Mouse (Mus musculus): ENCODE measurements around the gene H2-Ke6. TPM values are rescaled to one million over a fixed set of nuclear protein-coding genes. Genes with fewer than 3 reads are reported as not detected.
A peak's percentile ranks its signal among the peaks of the same experiment; 100 is the strongest.
"Not testable (repeated sequence)": the region's sequence is repeated elsewhere in the genome, so short reads cannot be mapped to it uniquely, and the experiment has no call there.

Gene H2-Ke6
- total RNA-seq, 2 experiments from 2014 or later, result 60.4 to 61.7 TPM

GRCm38 (mm10) chr17:34030861-34031326 is 3.0 kb upstream of the H2-Ke6 start:
- DNase-seq (ENCODE audit: low spot score in 2 of 2), result peak in 1 of 2 experiments; percentile 37

GRCm38 (mm10) chr17:34029890-34030595 is 2.2 kb upstream of the H2-Ke6 start:
- DNase-seq (ENCODE audit: low spot score in 2 of 2), result no peak

GRCm38 (mm10) chr17:34029150-34029889 is 1.5 kb upstream of the H2-Ke6 start:
- no peak for DNase-seq (ENCODE audit: low spot score in 2 of 2)

- no peak for DNase-seq (ENCODE audit: low spot score in 2 of 2)
Observed at GRCm38 (mm10) chr17:34028501-34029149, 765 bp upstream of the H2-Ke6 start.

GRCm38 (mm10) chr17:34026917-34027655 is 774 bp downstream of the H2-Ke6 start:
- peak in 1 of 2 experiments; percentile 18 for DNase-seq (ENCODE audit: low spot score in 2 of 2)

GRCm38 (mm10) chr17:34026221-34026620 is 1.6 kb downstream of the H2-Ke6 start:
- DNase-seq (ENCODE audit: low spot score in 2 of 2), result no peak

GRCm38 (mm10) chr17:34025756-34026151 is 2.1 kb downstream of the H2-Ke6 start:
- peak in 1 of 2 experiments; percentile 23 for DNase-seq (ENCODE audit: low spot score in 2 of 2)

- DNase-seq (ENCODE audit: low spot score in 2 of 2), result peak in 1 of 2 experiments; percentile 68
Observed at GRCm38 (mm10) chr17:34024861-34025755, 2.8 kb downstream of the H2-Ke6 start.

GRCm38 (mm10) chr17:34024317-34024821 is 3.5 kb downstream of the H2-Ke6 start, which contains the start of gene Ring1:
TSS of gene Ring1 (minus strand) at chr17:34024680.
- DNase-seq (ENCODE audit: low spot score in 2 of 2), result peak; percentile 74 to 86

- no peak for DNase-seq (ENCODE audit: low spot score in 2 of 2)
Observed at GRCm38 (mm10) chr17:34023678-34024077, 4.2 kb downstream of the H2-Ke6 start.

- DNase-seq (ENCODE audit: low spot score in 2 of 2), result peak in 1 of 2 experiments; percentile 17
Observed at GRCm38 (mm10) chr17:34022987-34023386, 4.9 kb downstream of the H2-Ke6 start.

- DNase-seq (ENCODE audit: low spot score in 2 of 2), result no peak
Observed at GRCm38 (mm10) chr17:34022414-34022783, 5.5 kb downstream of the H2-Ke6 start.

GRCm38 (mm10) chr17:34021539-34022413 is 6.1 kb downstream of the H2-Ke6 start:
- DNase-seq (ENCODE audit: low spot score in 2 of 2), result peak in 1 of 2 experiments; percentile 20

GRCm38 (mm10) chr17:34013436-34013835 is 14.4 kb downstream of the H2-Ke6 start:
- DNase-seq (ENCODE audit: low spot score in 2 of 2), result peak in 1 of 2 experiments; percentile 6

GRCm38 (mm10) chr17:34010156-34010555 is 17.7 kb downstream of the H2-Ke6 start:
- DNase-seq (ENCODE audit: low spot score in 2 of 2), result no peak

- no peak for DNase-seq (ENCODE audit: low spot score in 2 of 2)
Observed at GRCm38 (mm10) chr17:34006570-34006969, 21.3 kb downstream of the H2-Ke6 start.

GRCm38 (mm10) chr17:34003426-34003825 is 24.4 kb downstream of the H2-Ke6 start:
- no peak for DNase-seq (ENCODE audit: low spot score in 2 of 2)

- DNase-seq (ENCODE audit: low spot score in 2 of 2), result not testable (repeated sequence)
Observed at GRCm38 (mm10) chr17:34000796-34001195, 27.1 kb downstream of the H2-Ke6 start.

- peak; percentile 57 to 77 for DNase-seq (ENCODE audit: low spot score in 2 of 2)
Observed at GRCm38 (mm10) chr17:34000150-34000537, 27.7 kb downstream of the H2-Ke6 start, which contains the start of gene H2-K1. TSS of gene H2-K1 (minus strand) at chr17:34000347.
